Mouse (Mus musculus) MEL (cell line): ENCODE measurements around the gene Fnbp1.

Source experiments
- CTCF ChIP-seq, 3 experiments: IDR thresholded peaks in 2 of 3; conservative IDR thresholded peaks in 1 of 3; 2 replicates each; pipeline ENCODE4 v1.5.1; 2011 to 2012; ENCODE audit warnings: low read length in 3 of 3, low read depth in 2 of 3, mild to moderate bottlenecking in 2 of 3, improper control_type of control experiment in 1 of 3, inconsistent platforms in 1 of 3, mixed read lengths in 1 of 3, moderate library complexity in 1 of 3; ENCODE audit not compliant: control insufficient read depth in 1 of 3, insufficient read depth in 1 of 3, poor library complexity in 1 of 3, severe bottlenecking in 1 of 3
- E2F4 ChIP-seq: IDR thresholded peaks from 2 replicates; pipeline ENCODE4 v1.6.1; 2011; ENCODE audit warnings: low read depth, low read length, improper control_type of control experiment, borderline replicate concordance
- EP300 ChIP-seq, 2 experiments: IDR thresholded peaks; 2 replicates each; pipeline ENCODE4 v1.6.1; 2011; ENCODE audit warnings: improper control_type of control experiment in 2 of 2, low read length in 2 of 2, low read depth in 1 of 2, mild to moderate bottlenecking in 1 of 2
- GATA1 ChIP-seq: IDR thresholded peaks from 2 replicates; pipeline ENCODE4 v1.6.1; 2011; ENCODE audit warnings: low read depth, low read length, improper control_type of control experiment
- JUND ChIP-seq: IDR thresholded peaks from 2 replicates; pipeline ENCODE4 v1.6.1; 2011; ENCODE audit warnings: low read depth, mild to moderate bottlenecking, improper control_type of control experiment, low read length
- MAZ ChIP-seq: IDR thresholded peaks from 2 replicates; pipeline ENCODE4 v1.6.1; 2012; ENCODE audit warnings: low read depth, mild to moderate bottlenecking, inconsistent platforms, low read length, improper control_type of control experiment
- MXI1 ChIP-seq: IDR thresholded peaks from 2 replicates; pipeline ENCODE4 v1.6.1; 2011; ENCODE audit warnings: mild to moderate bottlenecking, low read depth, low read length, improper control_type of control experiment
- MYB ChIP-seq: IDR thresholded peaks from 2 replicates; pipeline ENCODE4 v1.6.1; 2011; ENCODE audit warnings: mild to moderate bottlenecking, low read depth, low read length, improper control_type of control experiment
- POLR2A ChIP-seq, 2 experiments: IDR thresholded peaks; 2 replicates each; pipeline ENCODE4 v1.6.1; 2011 to 2012; ENCODE audit warnings: low read length in 2 of 2, mild to moderate bottlenecking in 2 of 2, control low read depth in 1 of 2, improper control_type of control experiment in 1 of 2, low read depth in 1 of 2, moderate library complexity in 1 of 2; ENCODE audit not compliant: control insufficient read depth in 1 of 2, insufficient read depth in 1 of 2, poor library complexity in 1 of 2
- TAL1 ChIP-seq: IDR thresholded peaks from 2 replicates; pipeline ENCODE4 v1.6.1; 2012; ENCODE audit warnings: mild to moderate bottlenecking, inconsistent platforms, low read length, moderate library complexity, mixed read lengths
- UBTF ChIP-seq: IDR thresholded peaks from 2 replicates; pipeline ENCODE4 v1.6.1; 2012; ENCODE audit warnings: low read depth, mild to moderate bottlenecking, inconsistent platforms, low read length, improper control_type of control experiment, moderate library complexity, borderline replicate concordance; ENCODE audit not compliant: insufficient read depth
- ZNF384 ChIP-seq: IDR thresholded peaks from 2 replicates; pipeline ENCODE4 v1.6.1; 2012; ENCODE audit warnings: low read depth, mild to moderate bottlenecking, inconsistent platforms, low read length, improper control_type of control experiment

DNA sequence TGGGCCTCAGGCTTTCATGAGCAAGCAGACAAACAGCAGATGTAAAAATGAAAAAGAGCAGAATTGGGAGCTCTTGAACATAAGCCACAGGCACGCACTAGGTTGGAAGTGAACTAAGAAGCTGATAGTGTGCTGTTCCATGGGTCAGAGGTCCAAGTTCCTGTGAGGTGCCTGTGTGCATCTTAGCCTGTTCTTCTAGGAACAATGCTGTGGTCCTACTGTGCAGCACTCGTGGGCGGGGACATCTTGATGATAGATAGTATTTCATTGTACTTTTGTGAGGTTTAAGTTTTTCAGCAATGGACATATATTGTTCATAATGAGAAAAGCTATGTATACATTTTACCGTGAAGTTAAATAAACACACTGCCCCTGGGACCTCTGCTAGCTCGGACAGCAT is 134.6 kb downstream of the Fnbp1 start:
- TF ChIP-seq CTCF (IDR thresholded peaks at IDR 0.05 in 2 of 3, conservative IDR thresholded peaks at IDR 0.05 in 1 of 3; ENCODE audit: control insufficient read depth in 1 of 3, insufficient read depth in 1 of 3, low read depth in 2 of 3, low read length in 3 of 3, poor library complexity in 1 of 3, severe bottlenecking in 1 of 3) (no peak), UBTF (no peak), ZNF384 (no peak), MYB (no peak), TAL1 (no peak), GATA1 (no peak), POLR2A (IDR thresholded peaks at IDR 0.05; ENCODE audit: control insufficient read depth in 1 of 2, insufficient read depth in 1 of 2, low read depth in 1 of 2, low read length in 2 of 2, poor library complexity in 1 of 2) (no peak), JUND (no peak), E2F4 (no peak), MAZ (no peak), EP300 (IDR thresholded peaks at IDR 0.05; ENCODE audit: low read depth in 1 of 2, low read length in 2 of 2) (no peak), MXI1 (no peak)
